Mouse (Mus musculus): ENCODE measurements around the gene Pes1. TPM values are rescaled to one million over a fixed set of nuclear protein-coding genes. Genes with fewer than 3 reads are reported as not detected.

The Pes1 gene
- polyA plus RNA-seq, 1 experiment: not detected

DNA sequence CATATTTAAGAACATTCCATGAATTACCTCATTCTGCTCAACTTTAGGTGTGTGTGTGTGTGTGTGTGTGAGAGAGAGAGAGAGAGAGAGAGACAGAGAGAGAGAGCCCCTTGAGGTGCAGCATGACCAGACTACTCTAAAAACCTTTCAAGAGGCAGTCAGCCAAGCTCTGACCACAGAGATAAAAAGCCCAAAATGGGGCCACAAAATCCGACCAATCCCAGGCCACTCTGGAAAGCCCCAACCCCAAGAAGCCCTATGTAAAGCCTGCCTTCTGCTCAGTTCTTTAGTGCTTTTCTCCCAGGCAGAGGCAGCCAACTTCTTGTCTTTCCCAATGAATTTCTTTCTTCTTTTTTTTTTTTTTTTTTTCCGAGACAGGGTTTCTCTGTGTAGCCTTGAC is 2.9 kb upstream of the Pes1 start:
- no peak overlapping the region for H3K4me3 ChIP-seq (ENCODE audit: insufficient read depth, low read depth, low read length)
- TF ChIP-seq POLR2A (IDR thresholded peaks at IDR 0.05; ENCODE audit: insufficient read depth, low read depth, low read length) (no peak), CTCF (IDR thresholded peaks at IDR 0.05; ENCODE audit: insufficient read depth, low read depth, low read length) (no peak)
- H3K4me1 ChIP-seq (ENCODE audit: control insufficient read depth, insufficient read depth, low read length): no peaks in the 10 kb centered on the region; the same call in 1 of the 2 replicates
- H3K27ac ChIP-seq (ENCODE audit: insufficient read depth, low read depth, low read length): no peak overlapping the region
- 44% methylated on average over 2 of the region's 2 CpGs for WGBS

DNA sequence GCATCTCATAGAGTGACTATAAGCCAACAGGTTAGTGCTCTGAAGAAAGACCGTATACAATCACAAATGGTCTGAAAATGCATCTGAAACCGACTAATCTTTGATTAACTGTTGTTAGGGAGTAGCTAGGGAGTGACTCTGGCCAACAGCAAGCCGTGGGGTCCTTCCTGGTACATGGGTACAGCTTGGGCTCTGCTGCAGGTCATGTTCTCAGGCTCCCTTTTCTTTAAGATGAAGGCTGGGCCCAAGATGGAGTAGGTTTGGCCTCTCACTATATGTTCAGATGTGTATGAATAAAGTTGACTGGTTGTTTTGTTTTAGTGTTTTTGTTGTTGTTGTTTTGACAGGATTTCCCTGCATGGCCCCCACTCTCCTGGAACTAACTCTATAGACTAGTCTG is 2.0 kb upstream of the Pes1 start:
- 77% methylated on average over 3 of the region's 3 CpGs for WGBS
- TF ChIP-seq CTCF (IDR thresholded peaks at IDR 0.05; ENCODE audit: insufficient read depth, low read depth, low read length) (no peak), POLR2A (IDR thresholded peaks at IDR 0.05; ENCODE audit: insufficient read depth, low read depth, low read length) (no peak)
- Histone ChIP-seq H3K4me1 (ENCODE audit: control insufficient read depth, insufficient read depth, low read length) (peaks cover 3% of the 10 kb centered on the region; the same call in 1 of the 2 replicates), H3K4me3 (ENCODE audit: insufficient read depth, low read depth, low read length) (no peak overlapping the region), H3K27ac (ENCODE audit: insufficient read depth, low read depth, low read length) (no peak overlapping the region)

DNA sequence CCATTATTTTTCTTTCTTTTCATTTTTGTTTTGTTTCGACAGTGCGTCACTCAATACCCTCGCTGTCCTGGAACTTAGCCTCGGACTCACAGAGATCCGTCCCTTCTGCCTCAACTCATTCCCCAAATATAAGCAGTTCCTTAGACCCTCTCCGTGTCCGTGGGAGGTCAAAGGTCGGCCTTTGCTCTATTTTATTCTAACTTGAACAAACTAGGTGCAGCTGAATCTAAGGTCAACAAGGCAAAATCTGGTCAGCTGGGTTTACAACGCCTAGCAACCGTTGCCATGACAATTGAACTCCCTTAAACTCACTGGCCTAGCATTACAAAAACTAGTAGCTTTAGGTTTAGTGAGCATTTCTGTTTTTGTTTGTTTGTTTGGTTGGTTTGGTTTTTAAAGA is 620 bp upstream of the Pes1 start:
- peaks cover 3% of the 10 kb centered on the region; the same call in 1 of the 2 replicates for H3K4me1 ChIP-seq (ENCODE audit: control insufficient read depth, insufficient read depth, low read length)
- no peak overlapping the region for H3K27ac ChIP-seq (ENCODE audit: insufficient read depth, low read depth, low read length)
- H3K4me3 ChIP-seq (ENCODE audit: insufficient read depth, low read depth, low read length): peak overlapping the region; percentile 26; the same call in 1 of the 2 replicates
- TF ChIP-seq CTCF (IDR thresholded peaks at IDR 0.05; ENCODE audit: insufficient read depth, low read depth, low read length) (no peak), POLR2A (IDR thresholded peaks at IDR 0.05; ENCODE audit: insufficient read depth, low read depth, low read length) (no peak)
- 84% methylated on average over 10 of the region's 10 CpGs for WGBS

- peaks cover 3% of the 10 kb centered on the region; the same call in 1 of the 2 replicates for H3K4me1 ChIP-seq (ENCODE audit: control insufficient read depth, insufficient read depth, low read length)
- TF ChIP-seq POLR2A (IDR thresholded peaks at IDR 0.05; ENCODE audit: insufficient read depth, low read depth, low read length) (no peak), CTCF (IDR thresholded peaks at IDR 0.05; ENCODE audit: insufficient read depth, low read depth, low read length) (no peak)
- H3K4me3 ChIP-seq (ENCODE audit: insufficient read depth, low read depth, low read length): peak overlapping the region; percentile 62
- 9% methylated on average over 11 of the region's 11 CpGs for WGBS
- H3K27ac ChIP-seq (ENCODE audit: insufficient read depth, low read depth, low read length): no peak overlapping the region
Measured at GRCm38 (mm10) chr11:3964416-3965172, 819 bp downstream of the Pes1 start.

DNA sequence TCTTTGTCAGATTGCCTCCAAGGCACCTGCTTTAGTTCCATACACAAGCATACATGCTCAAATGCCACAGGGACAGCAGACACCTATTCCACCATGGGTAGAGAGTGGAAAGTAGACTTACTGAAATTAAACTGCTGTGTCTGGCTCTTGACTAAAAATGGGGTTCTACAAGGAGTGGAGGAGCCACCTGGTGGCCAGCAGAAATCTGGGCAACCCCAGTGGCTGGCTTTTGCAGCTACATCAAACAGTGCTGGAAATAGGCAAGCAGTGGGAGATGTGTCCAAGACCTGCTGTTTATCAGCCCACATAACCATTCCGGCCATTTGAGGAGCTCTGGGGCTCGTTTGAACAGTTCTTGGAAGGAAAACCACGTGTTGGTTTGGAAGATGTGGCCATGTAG is 6.1 kb downstream of the Pes1 start:
- TF ChIP-seq POLR2A (IDR thresholded peaks at IDR 0.05; ENCODE audit: insufficient read depth, low read depth, low read length) (no peak), CTCF (IDR thresholded peaks at IDR 0.05; ENCODE audit: insufficient read depth, low read depth, low read length) (no peak)

DNA sequence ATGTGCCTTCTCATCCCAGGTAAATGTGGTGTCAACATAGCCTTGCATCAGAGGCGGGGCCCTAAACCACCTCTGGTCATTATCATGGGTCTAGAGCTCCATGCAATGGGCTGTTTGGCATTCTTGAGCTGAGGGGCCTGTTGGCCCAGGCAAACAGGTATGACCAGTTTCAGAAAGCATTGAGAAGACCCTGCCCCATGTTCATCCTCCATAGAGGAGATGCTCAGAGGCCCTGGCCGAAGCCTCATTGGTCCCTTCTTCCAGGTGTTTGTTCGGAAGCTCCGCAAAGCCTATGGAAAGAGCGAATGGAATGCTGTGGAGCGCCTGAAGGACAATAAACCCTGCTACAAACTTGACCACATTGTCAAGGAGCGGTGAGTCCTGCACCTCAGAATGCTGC is 6.6 kb downstream of the Pes1 start:
- peaks cover 3% of the 10 kb centered on the region; the same call in 1 of the 2 replicates for H3K4me1 ChIP-seq (ENCODE audit: control insufficient read depth, insufficient read depth, low read length)
- WGBS: 98% methylated on average over 7 of the region's 7 CpGs
- TF ChIP-seq POLR2A (IDR thresholded peaks at IDR 0.05; ENCODE audit: insufficient read depth, low read depth, low read length): no peak
- TF ChIP-seq CTCF (IDR thresholded peaks at IDR 0.05; ENCODE audit: insufficient read depth, low read depth, low read length): no peak
- no peak overlapping the region for H3K4me3 ChIP-seq (ENCODE audit: insufficient read depth, low read depth, low read length)
- H3K27ac ChIP-seq (ENCODE audit: insufficient read depth, low read depth, low read length): no peak overlapping the region

More for the DNA sequence above, 6.1 kb downstream of the Pes1 start:
- Histone ChIP-seq H3K27ac (ENCODE audit: insufficient read depth, low read depth, low read length) (no peak overlapping the region), H3K4me1 (ENCODE audit: control insufficient read depth, insufficient read depth, low read length) (peaks cover 3% of the 10 kb centered on the region; the same call in 1 of the 2 replicates), H3K4me3 (ENCODE audit: insufficient read depth, low read depth, low read length) (no peak overlapping the region)
- WGBS: 80% methylated on average over 3 of the region's 3 CpGs

DNA sequence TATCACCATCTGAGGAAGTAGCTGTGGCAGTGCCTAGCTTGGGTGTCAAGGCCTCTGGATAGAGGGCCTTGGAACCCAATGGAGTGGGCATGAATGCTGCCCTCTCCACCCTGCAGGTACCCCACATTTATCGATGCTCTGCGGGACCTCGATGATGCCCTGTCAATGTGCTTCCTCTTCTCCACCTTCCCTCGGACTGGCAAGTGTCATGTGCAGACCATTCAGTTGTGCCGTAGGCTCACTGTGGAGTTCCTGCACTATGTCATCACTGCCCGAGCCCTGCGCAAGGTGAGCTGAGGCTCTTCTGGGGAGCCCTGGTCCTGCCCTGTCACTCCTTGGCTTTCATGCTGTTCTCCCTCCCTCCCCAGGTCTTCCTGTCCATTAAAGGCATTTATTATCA is 9.3 kb downstream of the Pes1 start:
- no peak overlapping the region for H3K27ac ChIP-seq (ENCODE audit: insufficient read depth, low read depth, low read length)
- TF ChIP-seq CTCF (IDR thresholded peaks at IDR 0.05; ENCODE audit: insufficient read depth, low read depth, low read length): no peak
- TF ChIP-seq POLR2A (IDR thresholded peaks at IDR 0.05; ENCODE audit: insufficient read depth, low read depth, low read length): no peak
- H3K4me1 ChIP-seq (ENCODE audit: control insufficient read depth, insufficient read depth, low read length): no peaks in the 10 kb centered on the region
- WGBS: 97% methylated on average over 7 of the region's 7 CpGs
- no peak overlapping the region for H3K4me3 ChIP-seq (ENCODE audit: insufficient read depth, low read depth, low read length)

GRCm38 (mm10) chr11:3974311-3974710 is 10.5 kb downstream of the Pes1 start:
- H3K4me3 ChIP-seq (ENCODE audit: insufficient read depth, low read depth, low read length): no peak overlapping the region
- H3K27ac ChIP-seq (ENCODE audit: insufficient read depth, low read depth, low read length): no peak overlapping the region
- 32% methylated on average over 3 of the region's 3 CpGs for WGBS
- no peak for TF ChIP-seq POLR2A (IDR thresholded peaks at IDR 0.05; ENCODE audit: insufficient read depth, low read depth, low read length)
- no peak for TF ChIP-seq CTCF (IDR thresholded peaks at IDR 0.05; ENCODE audit: insufficient read depth, low read depth, low read length)
- no peaks in the 10 kb centered on the region for H3K4me1 ChIP-seq (ENCODE audit: control insufficient read depth, insufficient read depth, low read length)

- no peak within 1 kb of the TSS for H3K27ac ChIP-seq (ENCODE audit: insufficient read depth, low read depth, low read length)
- 93% methylated on average over 6 of the region's 6 CpGs for WGBS
- H3K4me1 ChIP-seq (ENCODE audit: control insufficient read depth, insufficient read depth, low read length): no peaks in the 10 kb centered on the region
- H3K4me3 ChIP-seq (ENCODE audit: insufficient read depth, low read depth, low read length): no peak within 1 kb of the TSS
- TF ChIP-seq CTCF (IDR thresholded peaks at IDR 0.05; ENCODE audit: insufficient read depth, low read depth, low read length): no peak
- TF ChIP-seq POLR2A (IDR thresholded peaks at IDR 0.05; ENCODE audit: insufficient read depth, low read depth, low read length): no peak
Measured at GRCm38 (mm10) chr11:3976678-3977077, 12.9 kb downstream of the Pes1 start, which contains the start of gene 4930556J24Rik. TSS of gene 4930556J24Rik (minus strand) at chr11:3976778.

Data from olfactory bulb, adult 2 months (tissue).